ENCODE assay signal across 24 mouse cellular contexts in the genomic region with DNA sequence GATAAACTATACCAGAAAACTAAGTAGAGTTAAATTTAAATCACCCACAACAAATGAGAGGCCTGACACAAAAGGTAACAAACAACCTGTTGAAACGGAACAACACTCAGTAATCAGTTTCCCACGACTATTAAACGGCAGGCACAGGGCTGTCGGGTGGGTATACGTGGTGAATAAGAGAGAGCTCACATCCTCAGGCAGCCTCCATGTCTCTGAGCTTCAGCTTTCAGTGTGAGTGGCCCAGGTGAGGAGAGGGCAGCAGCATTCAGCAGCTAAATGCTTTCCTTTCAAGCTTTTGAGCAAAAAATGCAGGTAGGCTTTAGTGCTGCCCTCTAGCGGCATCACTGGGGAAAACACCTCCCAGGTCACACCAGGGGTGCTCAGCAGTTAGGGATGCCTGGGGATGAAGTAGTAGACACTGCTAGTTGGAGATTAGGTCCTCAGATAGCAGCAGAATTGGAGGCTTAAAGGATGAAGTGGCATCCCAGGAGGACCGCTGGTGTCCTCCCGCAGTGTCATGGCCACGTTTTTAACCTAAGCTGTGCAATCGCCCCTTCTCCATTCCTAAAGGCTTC. TPM values are rescaled to one million over a fixed set of nuclear protein-coding genes. Genes with fewer than 3 reads are reported as not detected.
A peak's percentile ranks its signal among the peaks of the same experiment; 100 is the strongest.
DNase-seq lines count a peak whose midpoint lies in the region; ATAC-seq and TF ChIP-seq lines count a peak whose summit lies in the region.
"Not testable (repeated sequence)": the region's sequence is repeated elsewhere in the genome, so short reads cannot be mapped to it uniquely, and the experiment has no call there.
"Had no signal": no experiment of that assay in that cellular context is flagged by ENCODE, and none has a peak within 500 bp of the region (broad histone marks: within the 10 kb centered on the region; RNA-seq: fewer than 3 reads in every experiment).

No protein-coding gene starts in this region.

- not testable (repeated sequence) for H3K27ac ChIP-seq in forebrain, embryonic 15.5 days (replicated peaks)

- not testable (repeated sequence) for H3K27me3 ChIP-seq in G1E (ENCODE audit: insufficient read depth, low read length); forebrain, embryonic 15.5 days

- not testable (repeated sequence) for H3K9ac ChIP-seq in forebrain, embryonic 15.5 days (replicated peaks)

- not testable (repeated sequence) for H3K4me2 ChIP-seq in forebrain, embryonic 15.5 days (replicated peaks)

- ATAC-seq in G1E (ENCODE audit: extremely low read depth, insufficient number of reproducible peaks, low FRiP score, poor library complexity, severe bottlenecking) = peak; percentile 28; the same call in 1 of the 2 replicates
- ATAC-seq in erythroblast, adult 5-6 weeks (replicated peaks; ENCODE audit: low FRiP score, poor library complexity, severe bottlenecking) = peak; percentile 51; the same call in 1 of the 2 replicates
- ATAC-seq in forebrain, embryonic 15.5 days (replicated peaks) = 0 out of 2 replicates have a peak, but pooled peaks have one; percentile 38
- ATAC-seq in hematopoietic stem cell, adult 5-6 weeks (replicated peaks in 1 of 2; ENCODE audit: insufficient read depth in 1 of 2, low FRiP score in 2 of 2, low TSS enrichment in 1 of 2, low read depth in 1 of 2, poor library complexity in 2 of 2, severe bottlenecking in 2 of 2) = peak; percentile 48 to 55; a peak in 2 of 4 replicates
- peak; percentile 76 for ATAC-seq in megakaryocyte-erythroid progenitor cell, adult 5-6 weeks (replicated peaks; ENCODE audit: low FRiP score, low TSS enrichment, poor library complexity, severe bottlenecking)
- ATAC-seq in monocyte, adult 5-6 weeks (replicated peaks; ENCODE audit: insufficient number of reproducible peaks, low FRiP score, low TSS enrichment, poor library complexity, severe bottlenecking) = 0 out of 2 replicates have a peak, but pooled peaks have one; percentile 46

- not testable (repeated sequence) for H3K36me3 ChIP-seq in G1E (replicated peaks); forebrain, embryonic 15.5 days

- DNase-seq in G1E (ENCODE audit: low spot score) = not testable (repeated sequence)

- H3K9me3 ChIP-seq in G1E (replicated peaks); forebrain, embryonic 15.5 days: not testable (repeated sequence)

- not testable (repeated sequence) for TF ChIP-seq CTCF in G1E (IDR thresholded peaks at IDR 0.05; ENCODE audit: low read depth, low read length)

- no CpG with 5 or more reads among the region's 10 CpGs for WGBS in forebrain, embryonic 15.5 days

- not testable (repeated sequence) for H3K4me1 ChIP-seq in G1E (ENCODE audit: insufficient read depth, low read depth, low read length); forebrain, embryonic 15.5 days

- H3K4me3 ChIP-seq in G1E (ENCODE audit: low read depth, low read length); forebrain, embryonic 15.5 days: not testable (repeated sequence)

RNA-seq across cellular contexts. Expression of gene Gsta1, which starts 2.8 kb away (rescaled TPM):
- not detected in 2 replicates for total RNA-seq in G1E (2014; fragmentation: Nextera tagmentation)
- total RNA-seq in G1E (2017) = not detected in 2 replicates
- not detected in 2 replicates for polyA plus RNA-seq in G1E (2012)
- not detected in 2 replicates for total RNA-seq in erythroblast, adult 5-6 weeks (2015; ENCODE audit: low replicate concordance)
- not detected in 2 replicates for total RNA-seq in erythroblast, adult 5-6 weeks (2017; ENCODE audit: low replicate concordance)
- polyA plus RNA-seq in forebrain, embryonic 15.5 days (2015; fragmentation: Nextera tagmentation; extraction: Ambion mirVana) = not detected in 2 replicates
- not detected in 2 replicates for total RNA-seq in hematopoietic stem cell, adult 5-6 weeks (2017)
- total RNA-seq in megakaryocyte-erythroid progenitor cell, adult 5-6 weeks (2014; fragmentation: Nextera tagmentation) = not detected in 2 replicates
- not detected in 2 replicates for total RNA-seq in megakaryocyte-erythroid progenitor cell, adult 5-6 weeks (2017)
- total RNA-seq in monocyte, adult 5-6 weeks (2017) = not detected in 3 replicates
- total RNA-seq: gastrocnemius, adult 18-20 months; gastrocnemius, postnatal 10 days; gastrocnemius, postnatal 36 days had no signal
- polyA plus RNA-seq: activated CD4-positive, CD25-positive, alpha-beta regulatory T cell, adult 4 months; brain, embryonic 14.5 days; embryonic facial prominence, embryonic 12.5 days; erythroblast, embryonic 14.5 days; forebrain, embryonic 10.5 days; forebrain, embryonic 14.5 days; heart, embryonic 11.5 days; heart, embryonic 14.5 days; heart, postnatal 0 days; hindbrain, embryonic 10.5 days; hindbrain, embryonic 13.5 days; hindbrain, embryonic 16.5 days had no signal

RNA-seq across cellular contexts. Expression of gene Gm3776, which starts 23.7 kb away (rescaled TPM):
- not detected in 2 replicates for total RNA-seq in G1E (2014; fragmentation: Nextera tagmentation)
- total RNA-seq in G1E (2017) = not detected in 2 replicates
- polyA plus RNA-seq in G1E (2012) = not detected in 2 replicates
- total RNA-seq in erythroblast, adult 5-6 weeks (2015; ENCODE audit: low replicate concordance) = not detected in 2 replicates
- total RNA-seq in erythroblast, adult 5-6 weeks (2017; ENCODE audit: low replicate concordance) = not detected in 2 replicates
- not detected in 2 replicates for polyA plus RNA-seq in forebrain, embryonic 15.5 days (2015; fragmentation: Nextera tagmentation; extraction: Ambion mirVana)
- total RNA-seq in hematopoietic stem cell, adult 5-6 weeks (2017) = not detected in 2 replicates
- not detected in 2 replicates for total RNA-seq in megakaryocyte-erythroid progenitor cell, adult 5-6 weeks (2014; fragmentation: Nextera tagmentation)
- total RNA-seq in megakaryocyte-erythroid progenitor cell, adult 5-6 weeks (2017) = not detected in 2 replicates
- not detected in 3 replicates for total RNA-seq in monocyte, adult 5-6 weeks (2017)
- total RNA-seq: adrenal gland, adult 8-10 months; adrenal gland, postnatal 25 days; gastrocnemius, postnatal 10 days; gastrocnemius, postnatal 36 days had no signal
- polyA plus RNA-seq: activated CD4-positive, CD25-positive, alpha-beta regulatory T cell, adult 4 months; brain, embryonic 14.5 days; erythroblast, embryonic 14.5 days; forebrain, embryonic 10.5 days; forebrain, embryonic 14.5 days; heart, embryonic 11.5 days; heart, embryonic 14.5 days; hindbrain, embryonic 10.5 days; hindbrain, embryonic 13.5 days; hindbrain, embryonic 16.5 days had no signal

RNA-seq across cellular contexts. Expression of gene Gsta4, which starts 50.6 kb away (rescaled TPM):
- total RNA-seq in G1E (2014; fragmentation: Nextera tagmentation) (3.6 and 6.8 TPM in 2 replicates), G1E (2017) (3.2 and 4.5 TPM in 2 replicates)
- 1.3 and 1.4 TPM in 2 replicates for polyA plus RNA-seq in G1E (2012)
- total RNA-seq in erythroblast, adult 5-6 weeks (2015; ENCODE audit: low replicate concordance) = 1.7 TPM in 1 of 2 replicates, not detected in the other
- total RNA-seq in erythroblast, adult 5-6 weeks (2017; ENCODE audit: low replicate concordance) = not detected in 2 replicates
- 16.0 and 16.8 TPM in 2 replicates for polyA plus RNA-seq in forebrain, embryonic 15.5 days (2015; fragmentation: Nextera tagmentation; extraction: Ambion mirVana)
- total RNA-seq in hematopoietic stem cell, adult 5-6 weeks (2017) = 12.8 and 21.2 TPM in 2 replicates
- total RNA-seq in megakaryocyte-erythroid progenitor cell, adult 5-6 weeks (2014; fragmentation: Nextera tagmentation) = 6.5 and 8.4 TPM in 2 replicates
- 11.5 and 13.0 TPM in 2 replicates for total RNA-seq in megakaryocyte-erythroid progenitor cell, adult 5-6 weeks (2017)
- total RNA-seq in monocyte, adult 5-6 weeks (2017) = 0.68 TPM in 1 of 3 replicates, not detected in the others

RNA-seq across cellular contexts. Expression of gene Gm10639, which starts 56.5 kb away (rescaled TPM):
- total RNA-seq in G1E (2014; fragmentation: Nextera tagmentation) (not detected in 2 replicates), G1E (2017) (not detected in 2 replicates)
- polyA plus RNA-seq in G1E (2012) = not detected in 2 replicates
- not detected in 2 replicates for total RNA-seq in erythroblast, adult 5-6 weeks (2015; ENCODE audit: low replicate concordance)
- not detected in 2 replicates for total RNA-seq in erythroblast, adult 5-6 weeks (2017; ENCODE audit: low replicate concordance)
- polyA plus RNA-seq in forebrain, embryonic 15.5 days (2015; fragmentation: Nextera tagmentation; extraction: Ambion mirVana) = not detected in 2 replicates
- total RNA-seq in hematopoietic stem cell, adult 5-6 weeks (2017) = not detected in 2 replicates
- total RNA-seq in megakaryocyte-erythroid progenitor cell, adult 5-6 weeks (2014; fragmentation: Nextera tagmentation) = not detected in 2 replicates
- not detected in 2 replicates for total RNA-seq in megakaryocyte-erythroid progenitor cell, adult 5-6 weeks (2017)
- not detected in 3 replicates for total RNA-seq in monocyte, adult 5-6 weeks (2017)
- total RNA-seq: adrenal gland, postnatal 25 days; gastrocnemius, adult 18-20 months; gastrocnemius, postnatal 10 days; gastrocnemius, postnatal 36 days; heart, postnatal 25 days had no signal
- polyA plus RNA-seq: activated CD4-positive, CD25-positive, alpha-beta regulatory T cell, adult 4 months; brain, embryonic 14.5 days; embryonic facial prominence, embryonic 12.5 days; erythroblast, embryonic 14.5 days; forebrain, embryonic 10.5 days; forebrain, embryonic 14.5 days; heart, embryonic 11.5 days; heart, embryonic 14.5 days; heart, postnatal 0 days; hindbrain, embryonic 10.5 days; hindbrain, embryonic 13.5 days; hindbrain, embryonic 16.5 days had no signal
